Mouse (Mus musculus): ENCODE results near the gene Snai3. TPM values are rescaled to one million over a fixed set of nuclear protein-coding genes. Genes with fewer than 3 reads are reported as not detected.

The Snai3 gene
- polyA plus RNA-seq, 1 experiment from 2014 or later: 0.64 TPM

DNA sequence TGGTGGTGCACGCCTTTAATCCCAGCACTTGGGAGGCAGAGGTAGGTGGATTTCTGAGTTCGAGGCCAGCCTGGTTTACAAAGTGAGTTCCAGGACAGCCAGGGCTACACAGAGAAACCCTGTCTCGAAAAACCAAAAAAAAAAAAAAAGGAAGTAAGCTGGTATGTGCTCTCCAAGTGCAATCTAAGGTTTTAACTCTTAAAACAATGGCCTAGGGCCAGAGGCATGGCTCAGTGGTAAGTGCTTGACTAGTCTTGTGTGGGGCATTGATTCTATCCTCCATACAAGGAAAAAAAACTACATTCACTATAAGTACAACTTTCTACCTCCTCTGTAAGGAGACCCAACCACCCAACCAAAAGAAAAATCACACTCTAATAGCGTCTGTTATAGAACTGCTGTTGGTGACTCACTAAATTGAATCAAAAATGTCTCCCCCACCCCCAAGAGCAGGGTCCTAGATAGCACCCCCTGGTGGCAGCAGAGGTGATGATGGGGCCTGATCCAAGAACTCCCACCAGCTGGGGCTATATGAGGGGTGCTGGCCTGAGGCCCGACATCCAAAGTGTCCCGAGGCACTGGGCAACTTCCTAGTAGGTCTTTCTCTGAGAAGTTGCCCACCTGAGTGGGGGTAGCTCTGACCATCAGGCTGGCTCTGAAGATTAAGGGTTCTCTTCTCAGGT, 1.2 kb downstream of the Snai3 start:
- ATAC-seq (ENCODE audit: insufficient read depth): no peak
- Histone ChIP-seq H3K9ac (no peak overlapping the region), H3K27me3 (peaks cover 82% of the 10 kb centered on the region), H3K36me3 (replicated peaks) (no peaks in the 10 kb centered on the region), H3K4me1 (replicated peaks) (peaks cover 54% of the 10 kb centered on the region), H3K4me2 (no peak overlapping the region; the same call in 1 of the 2 replicates), H3K27ac (replicated peaks) (no peak overlapping the region), H3K4me3 (replicated peaks) (no peak overlapping the region), H3K9me3 (replicated peaks) (no peaks in the 10 kb centered on the region)
- 42% methylated on average over 6 of the region's 6 CpGs for WGBS (ENCODE audit: insufficient replicate concordance)

DNA sequence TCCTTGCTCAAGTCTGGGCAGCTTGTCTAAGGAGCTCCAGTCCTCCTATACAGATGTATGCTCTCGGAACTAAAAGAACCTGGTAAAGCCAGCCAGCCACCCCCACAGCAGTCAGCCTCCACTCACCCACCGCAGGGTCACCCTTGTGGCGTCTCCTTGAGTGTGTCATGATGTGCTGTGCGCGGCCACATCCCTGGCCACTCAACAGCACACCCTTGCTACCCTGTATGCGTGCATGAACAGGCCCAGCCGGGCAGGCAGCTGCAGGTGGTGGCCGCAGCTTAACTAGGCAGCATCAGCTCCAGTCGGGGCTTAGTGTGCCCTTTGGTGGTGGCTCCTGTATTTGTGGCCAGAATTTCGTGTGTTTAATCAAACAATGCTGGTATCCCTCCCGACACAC, 3.4 kb downstream of the Snai3 start:
- ATAC-seq (ENCODE audit: insufficient read depth): no peak
- 63% methylated on average over 11 of the region's 11 CpGs for WGBS (ENCODE audit: insufficient replicate concordance)
- H3K9me3 ChIP-seq (replicated peaks): no peaks in the 10 kb centered on the region

DNA sequence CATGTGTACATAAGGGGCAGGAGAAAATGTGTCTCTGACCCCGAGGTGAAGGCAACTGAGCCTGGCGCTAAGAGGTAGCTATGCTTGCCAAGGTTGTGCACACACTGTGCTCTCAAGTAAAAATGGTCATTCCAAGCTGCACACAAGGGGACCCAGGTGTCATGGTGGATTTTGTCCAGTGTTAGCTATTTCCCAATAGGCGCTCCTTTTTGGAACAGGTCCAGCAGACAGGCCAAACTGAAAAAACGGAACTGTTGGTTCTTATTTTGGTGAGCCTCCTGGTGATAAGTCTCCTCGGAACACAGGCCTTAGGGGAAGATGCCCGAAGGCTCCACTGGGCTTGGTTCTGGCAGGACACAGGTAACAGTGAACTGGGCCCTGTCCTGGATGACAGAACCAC, 6.1 kb downstream of the Snai3 start:
- WGBS (ENCODE audit: insufficient replicate concordance): 69% methylated on average over 6 of the region's 6 CpGs
- Histone ChIP-seq H3K9me3 (replicated peaks) (no peaks in the 10 kb centered on the region), H3K27me3 (peaks cover 54% of the 10 kb centered on the region), H3K36me3 (replicated peaks) (no peaks in the 10 kb centered on the region), H3K4me3 (replicated peaks) (no peak overlapping the region), H3K4me1 (replicated peaks) (peaks cover 19% of the 10 kb centered on the region), H3K4me2 (no peak overlapping the region), H3K27ac (replicated peaks) (no peak overlapping the region), H3K9ac (no peak overlapping the region)
- no peak for ATAC-seq (ENCODE audit: insufficient read depth)

More for the DNA sequence above, 3.4 kb downstream of the Snai3 start:
- H3K27ac ChIP-seq (replicated peaks): no peak overlapping the region
- peaks cover 44% of the 10 kb centered on the region for H3K4me1 ChIP-seq (replicated peaks)
- H3K4me3 ChIP-seq (replicated peaks): no peak overlapping the region
- no peak overlapping the region for H3K9ac ChIP-seq
- peaks cover 72% of the 10 kb centered on the region for H3K27me3 ChIP-seq
- no peak overlapping the region for H3K4me2 ChIP-seq
- H3K36me3 ChIP-seq (replicated peaks): no peaks in the 10 kb centered on the region

- no peak overlapping the region for H3K4me3 ChIP-seq (replicated peaks)
- ATAC-seq (ENCODE audit: insufficient read depth): no peak
- no peaks in the 10 kb centered on the region for H3K36me3 ChIP-seq (replicated peaks)
- H3K9me3 ChIP-seq (replicated peaks): no peaks in the 10 kb centered on the region
- WGBS (ENCODE audit: insufficient replicate concordance): 80% methylated on average over 10 of the region's 10 CpGs
- no peak overlapping the region for H3K9ac ChIP-seq
- H3K27me3 ChIP-seq: peaks cover 38% of the 10 kb centered on the region
- no peak overlapping the region for H3K27ac ChIP-seq (replicated peaks)
- peaks cover 18% of the 10 kb centered on the region for H3K4me1 ChIP-seq (replicated peaks)
- H3K4me2 ChIP-seq: no peak overlapping the region
These were observed 8.4 kb downstream of the Snai3 start for GRCm38 (mm10) chr8:122452154-122452553.

DNA sequence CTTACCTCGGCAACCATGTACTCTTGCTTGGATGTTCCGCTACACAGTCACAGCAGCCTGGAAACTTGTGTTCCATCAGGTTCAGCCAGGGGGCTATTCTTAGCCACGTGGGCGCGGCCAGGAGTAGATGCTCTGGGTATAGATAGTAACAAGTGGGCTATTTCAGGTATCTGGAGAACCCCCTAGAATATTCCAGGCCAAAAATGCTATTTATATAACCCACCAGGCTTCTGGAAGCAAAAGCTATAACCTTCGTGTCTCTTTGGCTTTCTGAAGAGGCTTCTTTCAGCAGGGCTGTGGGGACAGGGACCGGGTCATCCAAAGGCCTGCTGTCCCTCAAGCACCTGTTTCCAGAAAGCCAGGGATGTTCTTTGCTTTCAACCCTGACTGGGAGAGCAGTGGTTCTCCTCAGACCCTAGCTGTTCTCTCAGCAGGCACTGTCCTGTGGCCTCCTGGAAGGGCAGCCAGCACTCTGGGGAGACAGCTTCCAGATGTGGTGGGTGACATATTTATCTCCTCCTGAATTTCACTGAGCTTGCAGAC, 9.3 kb downstream of the Snai3 start:
- no peak for ATAC-seq (ENCODE audit: insufficient read depth)
- no peaks in the 10 kb centered on the region for H3K36me3 ChIP-seq (replicated peaks)
- 54% methylated on average over 7 of the region's 7 CpGs for WGBS (ENCODE audit: insufficient replicate concordance)

DNA sequence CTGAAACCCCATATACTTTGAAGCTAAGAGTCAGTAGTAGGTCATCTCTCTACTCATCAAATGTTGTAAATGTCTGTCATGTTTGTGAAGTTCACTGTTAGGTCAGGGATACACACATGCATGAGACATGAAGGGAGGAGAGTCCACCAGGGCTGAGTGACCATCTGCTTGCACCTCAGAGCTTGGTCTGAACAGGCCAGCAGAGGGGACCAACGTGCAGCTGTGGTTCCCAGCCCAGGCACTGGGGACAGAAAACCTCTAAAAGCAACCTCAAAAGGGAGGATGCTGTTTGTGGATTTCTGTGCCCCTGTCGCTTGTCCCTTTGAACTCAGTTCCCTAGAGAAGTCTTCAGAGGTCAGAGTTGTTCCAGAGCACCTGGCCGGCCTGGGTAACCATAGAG, 15.3 kb downstream of the Snai3 start:
- H3K4me3 ChIP-seq (replicated peaks): no peak overlapping the region
- ATAC-seq (ENCODE audit: insufficient read depth): no peak
- peaks cover 13% of the 10 kb centered on the region; the same call in 1 of the 2 replicates for H3K27me3 ChIP-seq
- no peaks in the 10 kb centered on the region for H3K36me3 ChIP-seq (replicated peaks)
- no peak overlapping the region for H3K9ac ChIP-seq
- H3K4me1 ChIP-seq (replicated peaks): peaks cover 34% of the 10 kb centered on the region
- H3K9me3 ChIP-seq (replicated peaks): no peaks in the 10 kb centered on the region
- H3K27ac ChIP-seq (replicated peaks): no peak overlapping the region
- WGBS (ENCODE audit: insufficient replicate concordance): 47% methylated on average over 3 of the region's 3 CpGs
- no peak overlapping the region for H3K4me2 ChIP-seq

More for the DNA sequence above, 9.3 kb downstream of the Snai3 start:
- no peak overlapping the region for H3K9ac ChIP-seq
- H3K4me1 ChIP-seq (replicated peaks): peaks cover 18% of the 10 kb centered on the region
- H3K27ac ChIP-seq (replicated peaks): no peak overlapping the region
- H3K27me3 ChIP-seq: peaks cover 31% of the 10 kb centered on the region
- H3K4me2 ChIP-seq: no peak overlapping the region
- no peaks in the 10 kb centered on the region for H3K9me3 ChIP-seq (replicated peaks)
- no peak overlapping the region for H3K4me3 ChIP-seq (replicated peaks)

DNA sequence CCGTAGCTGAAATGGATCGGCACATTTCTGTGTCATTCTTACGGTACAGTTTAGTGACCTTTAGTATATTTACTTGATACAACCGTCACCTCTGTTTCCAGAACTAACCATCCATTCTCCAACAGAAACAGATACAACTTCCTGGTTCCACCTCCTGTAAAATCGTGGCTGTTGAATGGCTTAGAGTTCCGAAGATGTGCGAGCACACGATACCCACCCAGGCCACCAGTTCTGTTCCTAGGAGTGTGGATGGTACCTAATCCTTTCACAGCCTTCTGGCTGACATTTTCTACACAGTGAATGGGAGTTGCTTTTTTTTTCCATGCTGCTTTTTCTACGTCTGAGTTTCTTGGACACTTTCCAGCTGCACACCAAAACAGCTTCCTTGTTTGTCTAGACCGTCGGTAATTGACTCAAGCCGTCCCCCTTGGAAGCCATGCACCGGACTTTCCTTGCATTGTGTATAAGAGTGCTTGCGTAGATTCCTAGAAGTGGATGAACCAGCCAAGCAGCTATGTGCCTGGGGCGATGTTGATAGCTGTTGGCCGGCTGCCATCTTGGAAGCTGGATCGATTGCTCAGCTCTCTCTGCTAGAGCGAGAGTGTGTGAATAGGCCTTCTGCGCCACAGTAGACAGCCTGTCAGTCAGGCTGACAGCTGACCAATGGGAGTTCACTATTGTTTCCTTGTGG, 16.3 kb downstream of the Snai3 start:
- Histone ChIP-seq H3K9ac (peak overlapping the region; percentile 73), H3K36me3 (replicated peaks) (peaks cover 4% of the 10 kb centered on the region), H3K4me2 (peak overlapping the region; percentile 96), H3K4me3 (replicated peaks) (peak overlapping the region; percentile 68), H3K27ac (replicated peaks) (peak overlapping the region; percentile 86), H3K9me3 (replicated peaks) (no peaks in the 10 kb centered on the region), H3K4me1 (replicated peaks) (peaks cover 37% of the 10 kb centered on the region), H3K27me3 (peaks cover 7% of the 10 kb centered on the region; the same call in 1 of the 2 replicates)
- peak; percentile 22; the same call in 1 of the 2 replicates for ATAC-seq (ENCODE audit: insufficient read depth)
- whole genome bisulfite sequencing (ENCODE audit: insufficient replicate concordance): 10% methylated on average over 19 of the region's 19 CpGs

- peak within 1 kb of the TSS; percentile 68 for H3K4me3 ChIP-seq (replicated peaks)
- H3K9ac ChIP-seq: peak within 1 kb of the TSS; percentile 73
- under 1% methylated on average over 47 of the region's 47 CpGs for WGBS (ENCODE audit: insufficient replicate concordance)
- peak; percentile 98 for ATAC-seq (ENCODE audit: insufficient read depth)
- peaks cover 7% of the 10 kb centered on the region; the same call in 1 of the 2 replicates for H3K27me3 ChIP-seq
- H3K27ac ChIP-seq (replicated peaks): peak within 1 kb of the TSS; percentile 86
- H3K9me3 ChIP-seq (replicated peaks): no peaks in the 10 kb centered on the region
- H3K4me1 ChIP-seq (replicated peaks): peaks cover 41% of the 10 kb centered on the region
- H3K4me2 ChIP-seq: peak within 1 kb of the TSS; percentile 96
- peaks cover 6% of the 10 kb centered on the region for H3K36me3 ChIP-seq (replicated peaks)
These were observed 17.1 kb downstream of the Snai3 start, which contains the start of gene Mvd for GRCm38 (mm10) chr8:122443262-122444006. TSS of gene Mvd (minus strand) at chr8:122443422.

DNA sequence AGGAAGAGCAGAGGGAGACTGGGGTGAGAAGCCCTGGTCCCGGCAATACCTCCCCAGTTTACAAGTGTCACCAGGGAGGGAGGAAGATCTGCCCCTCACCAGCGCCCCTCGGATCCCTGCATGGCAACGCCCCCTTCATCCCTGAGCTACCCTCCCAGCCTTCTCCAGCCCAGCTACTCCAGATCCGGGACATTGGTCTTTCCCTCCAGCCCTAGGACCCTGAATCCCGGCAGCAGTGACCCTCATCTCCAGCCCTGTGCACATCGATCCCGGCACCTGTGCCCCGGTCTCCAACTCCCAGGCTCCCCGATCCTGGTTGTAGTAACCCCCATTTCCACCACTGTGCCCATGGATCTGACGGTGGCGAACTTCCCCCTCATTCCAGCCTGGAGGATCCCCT, 17.8 kb downstream of the Snai3 start:
- Histone ChIP-seq H3K4me2 (peak overlapping the region; percentile 96), H3K4me3 (replicated peaks) (peak overlapping the region; percentile 68), H3K36me3 (replicated peaks) (peaks cover 11% of the 10 kb centered on the region), H3K4me1 (replicated peaks) (peaks cover 48% of the 10 kb centered on the region), H3K9me3 (replicated peaks) (no peaks in the 10 kb centered on the region), H3K27ac (replicated peaks) (peak overlapping the region; percentile 55), H3K9ac (peak overlapping the region; percentile 62), H3K27me3 (peaks cover 7% of the 10 kb centered on the region; the same call in 1 of the 2 replicates)
- 2% methylated on average over 12 of the region's 12 CpGs for WGBS (ENCODE audit: insufficient replicate concordance)
- no peak for ATAC-seq (ENCODE audit: insufficient read depth)

GRCm38 (mm10) chr8:122442356-122442755, 18.2 kb downstream of the Snai3 start:
- 48% methylated on average over 7 of the region's 7 CpGs for WGBS (ENCODE audit: insufficient replicate concordance)
- peaks cover 3% of the 10 kb centered on the region; the same call in 1 of the 2 replicates for H3K27me3 ChIP-seq
- ATAC-seq (ENCODE audit: insufficient read depth): no peak

More at GRCm38 (mm10) chr8:122442356-122442755, 18.2 kb downstream of the Snai3 start:
- no peak overlapping the region for H3K27ac ChIP-seq (replicated peaks)
- H3K4me3 ChIP-seq (replicated peaks): peak overlapping the region; percentile 68
- peak overlapping the region; percentile 96 for H3K4me2 ChIP-seq
- no peaks in the 10 kb centered on the region for H3K9me3 ChIP-seq (replicated peaks)
- H3K4me1 ChIP-seq (replicated peaks): peaks cover 52% of the 10 kb centered on the region
- peak overlapping the region; percentile 62; the same call in 1 of the 2 replicates for H3K9ac ChIP-seq
- H3K36me3 ChIP-seq (replicated peaks): peaks cover 15% of the 10 kb centered on the region

All from liver, embryonic 15.5 days (tissue).